Mouse (Mus musculus): ENCODE results near the gene Gm8947.
"Not testable (repeated sequence)": the region's sequence is repeated elsewhere in the genome, so short reads cannot be mapped to it uniquely, and the experiment has no call there.

GRCm38 (mm10) chr1:151211666-151212065 is 19.5 kb downstream of the Gm8947 start:
- TF ChIP-seq CTCF, EP300 (IDR thresholded peaks at IDR 0.05; ENCODE audit: low read depth): not testable (repeated sequence)

Measured in heart, postnatal 0 days (tissue).